Mouse (Mus musculus) kidney, embryonic 14.5 days (tissue): ENCODE measurements around the gene Hcar2. TPM values are rescaled to one million over a fixed set of nuclear protein-coding genes. Genes with fewer than 3 reads are reported as not detected.
A peak's percentile ranks its signal among the peaks of the same experiment; 100 is the strongest.

Experiments
- ATAC-seq: fragments of 200-750 bp; cut with Nextera tagmentation; 2 replicates; pipeline ENCODE4 v1.8.0; 2017; ENCODE audit warnings: moderate number of reproducible peaks, mild to moderate bottlenecking, moderate TSS enrichment, moderate library complexity; ENCODE audit not compliant: low FRiP score, low TSS enrichment
- H3K27ac ChIP-seq: fragments of 300-500 bp; sonication (generic); 2 replicates; pipeline ENCODE4 v1.5.1; 2014; ENCODE audit warnings: low read depth, mild to moderate bottlenecking, low read length, moderate library complexity, mixed read lengths
- H3K27me3 ChIP-seq: fragments of 300-500 bp; sonication (generic); 2 replicates; pipeline ENCODE4 v1.6.1; 2014; ENCODE audit warnings: mild to moderate bottlenecking, low read length; ENCODE audit not compliant: control insufficient read depth, insufficient read depth
- H3K36me3 ChIP-seq: fragments of 300-500 bp; sonication (generic); 2 replicates; pipeline ENCODE4 v1.6.1; 2014; ENCODE audit warnings: low read length, mixed read lengths; ENCODE audit not compliant: control insufficient read depth, insufficient read depth
- H3K4me1 ChIP-seq: fragments of 300-500 bp; sonication (generic); 2 replicates; pipeline ENCODE4 v1.6.1; 2014; ENCODE audit warnings: low read length, mixed read lengths; ENCODE audit not compliant: control insufficient read depth, insufficient read depth
- H3K4me2 ChIP-seq: fragments of 300-500 bp; sonication (generic); replicated peaks from 2 replicates; pipeline ENCODE4 v1.6.1; 2014; ENCODE audit warnings: low read depth, mild to moderate bottlenecking, low read length
- H3K4me3 ChIP-seq: fragments of 300-500 bp; sonication (generic); 2 replicates; pipeline ENCODE4 v1.5.1; 2014; ENCODE audit warnings: mild to moderate bottlenecking, low read length
- H3K9ac ChIP-seq: fragments of 300-500 bp; sonication (generic); 2 replicates; pipeline ENCODE4 v1.6.1; 2014; ENCODE audit warnings: low read depth, mild to moderate bottlenecking, low read length, moderate library complexity
- H3K9me3 ChIP-seq: fragments of 300-500 bp; sonication (generic); 2 replicates; pipeline ENCODE4 v1.6.1; 2016; ENCODE audit warnings: low read length; ENCODE audit not compliant: control insufficient read depth
- WGBS: fragments of 180-500 bp; shearing (Covaris S2); extraction: QIAGEN DNeasy Blood & Tissue Kit; methylation state at CpG from one replicate; pipeline ENCODE4 v1.1.7; 2014; 5-methylcytosine and 5-hydroxymethylcytosine counted together
- polyA plus RNA-seq: library from polyadenylated mRNA; unstranded; fragments of >200 nt; fragmentation: Nextera tagmentation; extraction: Ambion mirVana; gene quantifications from 2 replicates; pipeline ENCODE4 v1.2.1, GENCODE M21; 2014

Gene Hcar2
- polyA plus RNA-seq, 1 experiment from 2014 or later: not detected

DNA sequence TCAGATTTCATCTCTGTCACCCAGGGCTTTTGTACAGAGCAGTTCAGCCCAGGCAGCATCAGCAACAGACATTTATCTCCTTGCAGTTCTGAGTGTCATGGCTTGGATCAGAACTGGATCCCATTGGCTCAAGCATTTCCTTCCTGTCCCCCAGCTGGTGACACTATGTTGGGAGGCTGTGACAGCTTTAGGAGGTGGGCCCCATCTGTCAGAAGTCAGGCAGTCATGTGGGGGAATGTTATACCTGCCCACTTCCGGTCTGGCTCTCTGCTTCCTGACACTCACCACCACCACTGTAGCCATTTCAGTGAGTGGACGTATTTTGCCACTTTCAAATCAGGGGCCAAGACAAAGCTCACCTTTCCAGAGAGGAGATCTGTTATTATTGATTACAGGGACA is 13.9 kb downstream of the Hcar2 start:
- no peak overlapping the region for H3K4me2 ChIP-seq
- 0 out of 2 replicates have a peak, but pooled peaks cover 5% of the 10 kb centered on the region for H3K4me1 ChIP-seq
- no peak overlapping the region for H3K4me3 ChIP-seq
- 9% methylated on average over 2 of the region's 2 CpGs for WGBS
- no peaks in the 10 kb centered on the region for H3K27me3 ChIP-seq
- H3K9ac ChIP-seq: no peak overlapping the region
- H3K9me3 ChIP-seq: no peaks in the 10 kb centered on the region
- H3K36me3 ChIP-seq: no peaks in the 10 kb centered on the region
- ATAC-seq: peak; percentile 64; the same call in 1 of the 2 replicates
- H3K27ac ChIP-seq: no peak overlapping the region

GRCm38 (mm10) chr5:123844316-123844715 is 21.0 kb downstream of the Hcar2 start:
- Histone ChIP-seq H3K4me2 (no peak overlapping the region), H3K4me1 (no peaks in the 10 kb centered on the region), H3K27ac (no peak overlapping the region), H3K4me3 (no peak overlapping the region), H3K9ac (no peak overlapping the region), H3K27me3 (no peaks in the 10 kb centered on the region), H3K9me3 (no peaks in the 10 kb centered on the region), H3K36me3 (no peaks in the 10 kb centered on the region)
- WGBS: 56% methylated on average over 14 of the region's 14 CpGs
- ATAC-seq: no peak

GRCm38 (mm10) chr5:123843816-123844215 is 21.5 kb downstream of the Hcar2 start:
- WGBS: 46% methylated on average over 4 of the region's 4 CpGs
- no peak overlapping the region for H3K27ac ChIP-seq
- ATAC-seq: no peak

DNA sequence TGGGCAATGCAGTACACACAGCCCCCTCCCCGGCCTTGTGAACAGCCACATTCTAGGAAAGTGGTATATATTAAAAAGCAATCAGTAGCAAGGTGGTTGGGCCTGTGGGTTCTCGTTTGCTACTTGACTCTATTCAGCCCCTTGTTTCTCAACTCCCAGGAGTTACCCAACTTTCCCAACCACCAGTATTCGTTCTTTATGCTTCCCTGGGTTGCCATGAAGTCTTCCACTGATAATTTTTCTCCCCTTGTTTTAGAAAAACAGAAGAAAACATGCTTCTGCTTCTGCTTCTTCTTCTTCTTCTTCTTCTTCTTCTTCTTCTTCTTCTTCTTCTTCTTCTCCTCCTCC is 22.4 kb downstream of the Hcar2 start:
- no peak for ATAC-seq
- H3K9me3 ChIP-seq: no peaks in the 10 kb centered on the region
- no peak overlapping the region for H3K9ac ChIP-seq
- no peaks in the 10 kb centered on the region for H3K4me1 ChIP-seq
- 74% methylated on average over 3 of the region's 3 CpGs for whole genome bisulfite sequencing
- H3K4me3 ChIP-seq: no peak overlapping the region
- H3K27ac ChIP-seq: no peak overlapping the region
- no peak overlapping the region for H3K4me2 ChIP-seq
- no peaks in the 10 kb centered on the region for H3K27me3 ChIP-seq
- H3K36me3 ChIP-seq: no peaks in the 10 kb centered on the region

More at GRCm38 (mm10) chr5:123843816-123844215, 21.5 kb downstream of the Hcar2 start:
- Histone ChIP-seq H3K4me3 (no peak overlapping the region), H3K27me3 (no peaks in the 10 kb centered on the region), H3K4me1 (no peaks in the 10 kb centered on the region), H3K36me3 (no peaks in the 10 kb centered on the region), H3K9me3 (no peaks in the 10 kb centered on the region), H3K4me2 (no peak overlapping the region), H3K9ac (no peak overlapping the region)

DNA sequence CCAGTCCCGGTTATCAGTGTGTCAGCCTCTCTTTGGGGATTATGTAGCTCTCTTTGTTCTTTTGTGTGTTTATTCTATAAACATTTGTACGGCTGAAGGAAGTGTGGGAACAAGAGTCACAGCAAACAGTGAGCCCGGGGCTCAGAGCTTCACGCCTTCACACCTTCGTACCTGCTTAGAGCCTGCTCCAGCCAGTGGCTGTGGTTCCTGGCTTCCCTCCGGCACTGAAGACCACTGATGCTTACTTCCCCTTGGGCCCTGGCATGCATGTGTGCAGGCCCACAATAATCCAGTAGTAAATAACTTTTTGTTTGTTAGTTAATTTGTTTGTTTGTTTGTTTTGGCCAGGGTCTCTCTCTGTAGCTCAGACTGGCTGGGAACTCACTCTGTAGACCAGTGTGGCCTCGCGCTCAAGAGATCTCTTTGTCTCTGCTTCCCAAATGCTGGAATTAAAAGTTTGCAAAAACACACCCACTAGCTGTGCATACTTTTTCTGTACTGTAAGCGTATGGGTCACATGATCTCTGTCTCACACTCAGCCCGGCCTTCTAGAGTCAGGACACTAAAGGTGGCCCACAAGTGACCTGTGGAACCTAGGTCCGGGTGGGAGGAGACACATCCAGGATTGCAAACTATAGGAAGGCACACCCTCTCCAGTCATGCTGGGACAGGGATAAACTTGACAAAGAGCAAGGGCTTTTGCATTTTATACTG is 22.9 kb downstream of the Hcar2 start:
- no peaks in the 10 kb centered on the region for H3K9me3 ChIP-seq
- H3K4me1 ChIP-seq: no peaks in the 10 kb centered on the region
- no peaks in the 10 kb centered on the region for H3K36me3 ChIP-seq
- WGBS: 51% methylated on average over 11 of the region's 11 CpGs
- no peak overlapping the region for H3K4me3 ChIP-seq
- no peak overlapping the region for H3K9ac ChIP-seq
- no peaks in the 10 kb centered on the region for H3K27me3 ChIP-seq
- no peak for ATAC-seq
- H3K27ac ChIP-seq: no peak overlapping the region
- no peak overlapping the region for H3K4me2 ChIP-seq

DNA sequence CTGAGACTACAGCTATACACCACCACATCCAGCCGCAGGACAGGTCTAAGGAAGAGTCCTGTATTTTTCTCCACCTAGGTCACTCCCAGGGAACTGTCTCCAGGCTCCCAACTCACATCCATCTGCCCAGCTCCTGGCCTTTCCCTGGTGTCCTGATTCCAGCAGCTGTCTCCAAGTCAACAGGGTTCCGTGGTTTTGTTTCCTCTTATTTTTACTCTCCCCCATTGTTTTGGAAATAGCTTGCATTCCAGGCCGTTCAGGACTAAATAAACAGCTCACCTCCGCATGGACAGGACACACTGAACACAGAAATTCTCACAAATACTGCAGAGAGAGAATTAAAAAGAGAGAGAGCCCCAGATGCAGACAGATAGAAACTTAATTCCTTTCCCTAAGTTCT is 27.9 kb downstream of the Hcar2 start:
- no peak overlapping the region for H3K4me2 ChIP-seq
- H3K4me3 ChIP-seq: no peak overlapping the region
- no peak for ATAC-seq
- 60% methylated on average over 4 of the region's 4 CpGs for WGBS
- H3K4me1 ChIP-seq: no peaks in the 10 kb centered on the region
- H3K9me3 ChIP-seq: no peaks in the 10 kb centered on the region
- H3K27ac ChIP-seq: no peak overlapping the region
- no peaks in the 10 kb centered on the region for H3K36me3 ChIP-seq
- no peaks in the 10 kb centered on the region for H3K27me3 ChIP-seq
- no peak overlapping the region for H3K9ac ChIP-seq

GRCm38 (mm10) chr5:123834836-123835235 is 30.5 kb downstream of the Hcar2 start:
- no peaks in the 10 kb centered on the region for H3K9me3 ChIP-seq
- no peak for ATAC-seq
- WGBS: 81% methylated on average over 3 of the region's 3 CpGs

DNA sequence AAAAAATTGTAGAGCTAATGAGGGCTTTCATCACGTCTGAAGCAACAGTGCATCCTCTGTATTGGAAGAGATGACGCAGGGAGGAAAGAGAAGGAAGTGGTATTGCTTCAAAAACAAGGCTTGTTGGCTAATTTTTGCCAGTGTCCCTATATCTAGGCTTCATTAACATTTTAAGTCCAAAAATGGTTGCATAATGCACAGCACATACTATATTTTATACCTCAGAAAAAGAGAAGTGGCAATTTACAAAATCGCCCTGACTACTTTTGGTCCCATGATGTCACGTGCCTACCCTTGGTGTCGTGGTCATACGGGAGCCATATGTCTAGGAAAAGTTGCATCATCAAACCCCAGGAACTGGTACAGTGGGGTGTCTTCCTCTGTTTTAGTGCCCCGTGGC is 33.0 kb downstream of the Hcar2 start:
- Histone ChIP-seq H3K4me2 (no peak overlapping the region), H3K4me3 (no peak overlapping the region), H3K9me3 (no peaks in the 10 kb centered on the region), H3K4me1 (no peaks in the 10 kb centered on the region), H3K9ac (no peak overlapping the region), H3K27me3 (no peaks in the 10 kb centered on the region), H3K36me3 (no peaks in the 10 kb centered on the region), H3K27ac (no peak overlapping the region)
- 89% methylated on average over 7 of the region's 7 CpGs for WGBS
- ATAC-seq: no peak

More at GRCm38 (mm10) chr5:123834836-123835235, 30.5 kb downstream of the Hcar2 start:
- Histone ChIP-seq H3K4me2 (no peak overlapping the region), H3K4me3 (no peak overlapping the region), H3K27ac (no peak overlapping the region), H3K9ac (no peak overlapping the region), H3K36me3 (no peaks in the 10 kb centered on the region), H3K4me1 (no peaks in the 10 kb centered on the region), H3K27me3 (no peaks in the 10 kb centered on the region)

- no peak overlapping the region for H3K4me3 ChIP-seq
Measured at GRCm38 (mm10) chr5:123827659-123828091, 37.6 kb downstream of the Hcar2 start.

More at GRCm38 (mm10) chr5:123827659-123828091, 37.6 kb downstream of the Hcar2 start:
- Histone ChIP-seq H3K9ac (0 out of 2 replicates have a peak overlapping the region, but pooled peaks have one; percentile 13), H3K27ac (no peak overlapping the region), H3K9me3 (no peaks in the 10 kb centered on the region), H3K4me1 (no peaks in the 10 kb centered on the region), H3K4me2 (no peak overlapping the region), H3K36me3 (no peaks in the 10 kb centered on the region), H3K27me3 (no peaks in the 10 kb centered on the region)
- ATAC-seq: peak; percentile 78
- 30% methylated on average over 6 of the region's 6 CpGs for WGBS
